Mouse (Mus musculus): ENCODE data around the gene AI467606.

The AI467606 gene

GRCm38 (mm10) chr7:127096456-127096855 lies 5.3 kb downstream of the AI467606 start:
- DNase-seq (ENCODE audit: low spot score), result no peak

GRCm38 (mm10) chr7:127098521-127098920 lies 7.4 kb downstream of the AI467606 start:
- no peak for DNase-seq (ENCODE audit: low spot score)

GRCm38 (mm10) chr7:127098950-127099349 lies 7.8 kb downstream of the AI467606 start:
- DNase-seq (ENCODE audit: low spot score), result no peak

GRCm38 (mm10) chr7:127099528-127099927 lies 8.4 kb downstream of the AI467606 start:
- DNase-seq (ENCODE audit: low spot score), result no peak

GRCm38 (mm10) chr7:127101451-127102016 lies 10.4 kb downstream of the AI467606 start:
- DNase-seq (ENCODE audit: low spot score), result peak; percentile 50

- DNase-seq (ENCODE audit: low spot score), result no peak
Observed at GRCm38 (mm10) chr7:127102148-127102547, 11.0 kb downstream of the AI467606 start.

GRCm38 (mm10) chr7:127103960-127104359 lies 12.8 kb downstream of the AI467606 start:
- DNase-seq (ENCODE audit: low spot score), result peak; percentile 45

GRCm38 (mm10) chr7:127104560-127105332 lies 13.6 kb downstream of the AI467606 start:
- DNase-seq (ENCODE audit: low spot score), result peak; percentile 59

GRCm38 (mm10) chr7:127105551-127105950 lies 14.4 kb downstream of the AI467606 start:
- no peak for DNase-seq (ENCODE audit: low spot score)

GRCm38 (mm10) chr7:127110239-127111007 lies 19.3 kb downstream of the AI467606 start:
- DNase-seq (ENCODE audit: low spot score), result peak; percentile 43

GRCm38 (mm10) chr7:127111461-127111860 lies 20.3 kb downstream of the AI467606 start:
- DNase-seq (ENCODE audit: low spot score), result no peak

GRCm38 (mm10) chr7:127112251-127112841 lies 21.2 kb downstream of the AI467606 start:
- no peak for DNase-seq (ENCODE audit: low spot score)

GRCm38 (mm10) chr7:127112921-127113597 lies 21.9 kb downstream of the AI467606 start:
- no peak for DNase-seq (ENCODE audit: low spot score)

- no peak for DNase-seq (ENCODE audit: low spot score)
Observed at GRCm38 (mm10) chr7:127113614-127114259, 22.6 kb downstream of the AI467606 start.

GRCm38 (mm10) chr7:127114920-127115319 lies 23.8 kb downstream of the AI467606 start:
- no peak for DNase-seq (ENCODE audit: low spot score)

- no peak for DNase-seq (ENCODE audit: low spot score)
Observed at GRCm38 (mm10) chr7:127116331-127116935, 25.3 kb downstream of the AI467606 start.

- DNase-seq (ENCODE audit: low spot score), result no peak
Observed at GRCm38 (mm10) chr7:127117948-127118347, 26.8 kb downstream of the AI467606 start.

- DNase-seq (ENCODE audit: low spot score), result no peak
Observed at GRCm38 (mm10) chr7:127118671-127119445, 27.7 kb downstream of the AI467606 start.

- no peak for DNase-seq (ENCODE audit: low spot score)
Observed at GRCm38 (mm10) chr7:127121061-127121910, 30.1 kb downstream of the AI467606 start.

All from ovary, adult 18-20 months (tissue).